Mouse (Mus musculus): ENCODE measurements around the gene Kdm5c. TPM values are rescaled to one million over a fixed set of nuclear protein-coding genes. Genes with fewer than 3 reads are reported as not detected.
"Not testable (repeated sequence)": the region's sequence is repeated elsewhere in the genome, so short reads cannot be mapped to it uniquely, and the experiment has no call there.

Gene Kdm5c
- polyA plus RNA-seq, 1 experiment from 2014 or later, result 24.6 TPM

GRCm38 (mm10) chrX:152214703-152215102, 18.1 kb upstream of the Kdm5c start:
- Histone ChIP-seq H3K9ac (no peak overlapping the region), H3K27ac (no peak overlapping the region), H3K36me3 (replicated peaks; ENCODE audit: control insufficient read depth, insufficient read depth) (peaks cover 1% of the 10 kb centered on the region; the same call in 1 of the 2 replicates), H3K4me3 (replicated peaks; ENCODE audit: low read length) (no peak overlapping the region), H3K4me1 (replicated peaks; ENCODE audit: control insufficient read depth, insufficient read depth, low read length) (no peaks in the 10 kb centered on the region), H3K9me3 (ENCODE audit: control insufficient read depth, low read length) (no peaks in the 10 kb centered on the region), H3K27me3 (ENCODE audit: control insufficient read depth, insufficient read depth, low read length) (peaks cover 99% of the 10 kb centered on the region), H3K4me2 (replicated peaks) (no peak overlapping the region)
- WGBS, result 94% methylated on average over 1 of the region's 1 CpGs
- ATAC-seq (ENCODE audit: low FRiP score) (no peak), DNase-seq (ENCODE audit: low spot score) (no peak)

GRCm38 (mm10) chrX:152218529-152218928, 14.3 kb upstream of the Kdm5c start:
- peaks cover 95% of the 10 kb centered on the region for H3K27me3 ChIP-seq (ENCODE audit: control insufficient read depth, insufficient read depth, low read length)
- 98% methylated on average over 2 of the region's 2 CpGs for WGBS
- peaks cover 5% of the 10 kb centered on the region; the same call in 1 of the 2 replicates for H3K36me3 ChIP-seq (replicated peaks; ENCODE audit: control insufficient read depth, insufficient read depth)
- no peaks in the 10 kb centered on the region for H3K4me1 ChIP-seq (replicated peaks; ENCODE audit: control insufficient read depth, insufficient read depth, low read length)
- H3K4me2 ChIP-seq (replicated peaks), result no peak overlapping the region
- no peak for DNase-seq (ENCODE audit: low spot score)
- no peak overlapping the region for H3K4me3 ChIP-seq (replicated peaks; ENCODE audit: low read length)
- no peak overlapping the region for H3K9ac ChIP-seq
- ATAC-seq (ENCODE audit: low FRiP score), result no peak
- H3K27ac ChIP-seq, result no peak overlapping the region
- H3K9me3 ChIP-seq (ENCODE audit: control insufficient read depth, low read length), result no peaks in the 10 kb centered on the region

GRCm38 (mm10) chrX:152221721-152222120, 11.1 kb upstream of the Kdm5c start:
- Histone ChIP-seq H3K4me3 (replicated peaks; ENCODE audit: low read length) (no peak overlapping the region), H3K27me3 (ENCODE audit: control insufficient read depth, insufficient read depth, low read length) (peaks cover 93% of the 10 kb centered on the region), H3K9ac (no peak overlapping the region), H3K27ac (no peak overlapping the region), H3K9me3 (ENCODE audit: control insufficient read depth, low read length) (no peaks in the 10 kb centered on the region), H3K4me1 (replicated peaks; ENCODE audit: control insufficient read depth, insufficient read depth, low read length) (no peaks in the 10 kb centered on the region), H3K36me3 (replicated peaks; ENCODE audit: control insufficient read depth, insufficient read depth) (0 out of 2 replicates have a peak, but pooled peaks cover 5% of the 10 kb centered on the region), H3K4me2 (replicated peaks) (no peak overlapping the region)
- ATAC-seq (ENCODE audit: low FRiP score) (no peak), DNase-seq (ENCODE audit: low spot score) (no peak)
- WGBS, result 84% methylated on average over 4 of the region's 4 CpGs

GRCm38 (mm10) chrX:152222226-152222625, 10.6 kb upstream of the Kdm5c start:
- ATAC-seq (ENCODE audit: low FRiP score) (no peak), DNase-seq (ENCODE audit: low spot score) (no peak)
- no peak overlapping the region for H3K4me3 ChIP-seq (replicated peaks; ENCODE audit: low read length)
- H3K27me3 ChIP-seq (ENCODE audit: control insufficient read depth, insufficient read depth, low read length), result peaks cover 93% of the 10 kb centered on the region
- H3K4me2 ChIP-seq (replicated peaks), result no peak overlapping the region
- H3K36me3 ChIP-seq (replicated peaks; ENCODE audit: control insufficient read depth, insufficient read depth), result 0 out of 2 replicates have a peak, but pooled peaks cover 5% of the 10 kb centered on the region
- 55% methylated on average over 9 of the region's 9 CpGs for WGBS
- H3K4me1 ChIP-seq (replicated peaks; ENCODE audit: control insufficient read depth, insufficient read depth, low read length), result no peaks in the 10 kb centered on the region
- H3K27ac ChIP-seq, result no peak overlapping the region
- no peaks in the 10 kb centered on the region for H3K9me3 ChIP-seq (ENCODE audit: control insufficient read depth, low read length)
- H3K9ac ChIP-seq, result no peak overlapping the region

GRCm38 (mm10) chrX:152223313-152223712, 9.5 kb upstream of the Kdm5c start:
- Histone ChIP-seq H3K9ac (no peak overlapping the region), H3K27me3 (ENCODE audit: control insufficient read depth, insufficient read depth, low read length) (peaks cover 87% of the 10 kb centered on the region), H3K4me3 (replicated peaks; ENCODE audit: low read length) (no peak overlapping the region), H3K9me3 (ENCODE audit: control insufficient read depth, low read length) (no peaks in the 10 kb centered on the region), H3K27ac (no peak overlapping the region), H3K36me3 (replicated peaks; ENCODE audit: control insufficient read depth, insufficient read depth) (0 out of 2 replicates have a peak, but pooled peaks cover 5% of the 10 kb centered on the region), H3K4me2 (replicated peaks) (no peak overlapping the region), H3K4me1 (replicated peaks; ENCODE audit: control insufficient read depth, insufficient read depth, low read length) (no peaks in the 10 kb centered on the region)
- ATAC-seq (ENCODE audit: low FRiP score) (no peak), DNase-seq (ENCODE audit: low spot score) (no peak)
- 79% methylated on average over 5 of the region's 6 CpGs for WGBS

GRCm38 (mm10) chrX:152224280-152224679, 8.5 kb upstream of the Kdm5c start:
- Histone ChIP-seq H3K27ac (no peak overlapping the region), H3K36me3 (replicated peaks; ENCODE audit: control insufficient read depth, insufficient read depth) (0 out of 2 replicates have a peak, but pooled peaks cover 5% of the 10 kb centered on the region), H3K4me3 (replicated peaks; ENCODE audit: low read length) (no peak overlapping the region), H3K27me3 (ENCODE audit: control insufficient read depth, insufficient read depth, low read length) (peaks cover 78% of the 10 kb centered on the region), H3K4me2 (replicated peaks) (no peak overlapping the region), H3K9ac (no peak overlapping the region), H3K9me3 (ENCODE audit: control insufficient read depth, low read length) (no peaks in the 10 kb centered on the region), H3K4me1 (replicated peaks; ENCODE audit: control insufficient read depth, insufficient read depth, low read length) (no peaks in the 10 kb centered on the region)
- no peak for ATAC-seq (ENCODE audit: low FRiP score)
- 68% methylated on average over 5 of the region's 5 CpGs for WGBS
- no peak for DNase-seq (ENCODE audit: low spot score)

- 0 out of 2 replicates have a peak, but pooled peaks cover 5% of the 10 kb centered on the region for H3K27me3 ChIP-seq (ENCODE audit: control insufficient read depth, insufficient read depth, low read length)
- H3K9ac ChIP-seq, result peak overlapping the region; percentile 79
- H3K4me2 ChIP-seq (replicated peaks), result peak overlapping the region; percentile 90
- ATAC-seq (ENCODE audit: low FRiP score), result no peak
- no peak for DNase-seq (ENCODE audit: low spot score)
- peaks cover 15% of the 10 kb centered on the region for H3K4me1 ChIP-seq (replicated peaks; ENCODE audit: control insufficient read depth, insufficient read depth, low read length)
- no peaks in the 10 kb centered on the region for H3K9me3 ChIP-seq (ENCODE audit: control insufficient read depth, low read length)
- H3K36me3 ChIP-seq (replicated peaks; ENCODE audit: control insufficient read depth, insufficient read depth), result peaks cover 24% of the 10 kb centered on the region
- peak overlapping the region; percentile 70 for H3K4me3 ChIP-seq (replicated peaks; ENCODE audit: low read length)
- WGBS, result 35% methylated on average over 3 of the region's 3 CpGs
- no peak overlapping the region for H3K27ac ChIP-seq
Measured at GRCm38 (mm10) chrX:152234125-152234524, 1.3 kb downstream of the Kdm5c start.

GRCm38 (mm10) chrX:152235758-152236157, 2.9 kb downstream of the Kdm5c start:
- H3K4me2 ChIP-seq (replicated peaks), result peak overlapping the region; percentile 90; the same call in 1 of the 2 replicates
- H3K9ac ChIP-seq, result no peak overlapping the region
- no peak overlapping the region for H3K27ac ChIP-seq
- peaks cover 40% of the 10 kb centered on the region for H3K36me3 ChIP-seq (replicated peaks; ENCODE audit: control insufficient read depth, insufficient read depth)
- H3K4me3 ChIP-seq (replicated peaks; ENCODE audit: low read length), result no peak overlapping the region
- H3K27me3 ChIP-seq (ENCODE audit: control insufficient read depth, insufficient read depth, low read length), result no peaks in the 10 kb centered on the region
- DNase-seq (ENCODE audit: low spot score), result no peak
- ATAC-seq (ENCODE audit: low FRiP score), result no peak
- 88% methylated on average over 2 of the region's 2 CpGs for WGBS
- H3K4me1 ChIP-seq (replicated peaks; ENCODE audit: control insufficient read depth, insufficient read depth, low read length), result peaks cover 15% of the 10 kb centered on the region
- no peaks in the 10 kb centered on the region for H3K9me3 ChIP-seq (ENCODE audit: control insufficient read depth, low read length)

GRCm38 (mm10) chrX:152243140-152243539, 10.3 kb downstream of the Kdm5c start:
- peaks cover 94% of the 10 kb centered on the region for H3K36me3 ChIP-seq (replicated peaks; ENCODE audit: control insufficient read depth, insufficient read depth)
- H3K4me2 ChIP-seq (replicated peaks); H3K27ac ChIP-seq; ATAC-seq (ENCODE audit: low FRiP score); DNase-seq (ENCODE audit: low spot score); H3K4me3 ChIP-seq (replicated peaks; ENCODE audit: low read length); H3K4me1 ChIP-seq (replicated peaks; ENCODE audit: control insufficient read depth, insufficient read depth, low read length); H3K27me3 ChIP-seq (ENCODE audit: control insufficient read depth, insufficient read depth, low read length); H3K9ac ChIP-seq; H3K9me3 ChIP-seq (ENCODE audit: control insufficient read depth, low read length): not testable (repeated sequence)
- WGBS, result 81% methylated on average over 6 of the region's 6 CpGs
